Mouse (Mus musculus) bone marrow macrophage, adult 2 months (primary cell): ENCODE results near the gene Gm49369. TPM values are rescaled to one million over a fixed set of nuclear protein-coding genes. Genes with fewer than 3 reads are reported as not detected.
"Not testable (repeated sequence)": the region's sequence is repeated elsewhere in the genome, so short reads cannot be mapped to it uniquely, and the experiment has no call there.

Experiments
- H3K27ac ChIP-seq: 2 replicates; pipeline ENCODE4 v1.5.1; 2012; ENCODE audit warnings: low read depth, low read length; ENCODE audit not compliant: insufficient read depth
- H3K4me1 ChIP-seq: 2 replicates; pipeline ENCODE4 v1.6.1; 2012; ENCODE audit warnings: low read length; ENCODE audit not compliant: control insufficient read depth, insufficient read depth
- H3K4me3 ChIP-seq: 2 replicates; pipeline ENCODE4 v1.5.1; 2012; ENCODE audit warnings: mild to moderate bottlenecking, low read length, moderate library complexity; ENCODE audit not compliant: insufficient read depth
- CTCF ChIP-seq: IDR thresholded peaks from 2 replicates; pipeline ENCODE4 v1.5.1; 2012; ENCODE audit warnings: low read depth, mild to moderate bottlenecking, low read length, moderate library complexity
- POLR2A ChIP-seq: IDR thresholded peaks from 2 replicates; pipeline ENCODE4 v1.6.1; 2012; ENCODE audit warnings: mild to moderate bottlenecking, low read depth, low read length, borderline replicate concordance
- polyA plus RNA-seq: library from polyadenylated mRNA; stranded (reverse); fragments of >200 nt; gene quantifications from 2 replicates; pipeline ENCODE4 v1.2.4, GENCODE M21; 2012; ENCODE audit not compliant: missing spikeins, insufficient read depth, insufficient read length

Gene Gm49369
- polyA plus RNA-seq, 1 experiment: not detected

DNA sequence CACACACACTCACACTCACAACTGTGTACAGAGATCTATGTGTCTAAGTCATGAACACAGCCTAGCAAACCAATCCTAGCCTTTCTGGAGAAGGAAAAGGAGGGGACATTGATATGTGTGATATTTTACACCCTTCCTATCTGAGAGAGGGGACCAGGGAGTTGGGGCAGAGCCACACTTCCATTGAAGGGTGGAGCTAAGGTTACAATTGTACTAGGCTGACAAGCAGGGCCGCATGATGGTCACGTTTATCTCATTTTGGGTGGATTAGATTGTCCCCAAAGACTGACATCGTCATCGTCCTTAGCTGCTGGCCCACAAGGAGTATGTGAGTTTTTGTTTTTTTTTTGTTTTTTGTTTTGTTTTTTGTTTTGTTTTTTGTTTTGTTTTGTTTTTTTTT, 51.2 kb downstream of the Gm49369 start:
- Histone ChIP-seq H3K27ac (no peak overlapping the region), H3K4me3 (no peak overlapping the region)
- TF ChIP-seq CTCF (no peak), POLR2A (no peak)

DNA sequence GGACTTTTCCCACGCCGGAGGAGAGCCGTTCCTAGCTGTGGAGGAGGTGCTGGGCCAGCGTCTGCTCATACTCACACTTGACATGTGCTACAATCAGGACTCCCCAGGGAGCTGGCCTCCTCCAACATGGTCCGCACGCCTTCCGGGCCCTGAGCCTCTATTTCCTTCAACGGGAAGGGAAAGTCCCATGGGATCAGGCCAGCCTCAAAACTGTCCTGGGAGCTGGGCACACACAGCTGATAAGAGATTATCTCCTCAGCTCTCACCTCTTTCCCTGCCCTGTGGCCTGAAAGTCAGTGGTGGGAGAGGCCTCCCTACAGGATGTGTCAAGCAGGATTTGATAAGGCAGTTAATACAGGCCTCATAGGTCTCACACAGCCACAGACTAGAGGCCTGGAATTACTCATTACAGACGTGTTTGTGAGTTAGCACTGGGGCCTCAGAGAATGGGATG, 52.2 kb downstream of the Gm49369 start:
- no peak overlapping the region for H3K27ac ChIP-seq

More for the DNA sequence above, 51.2 kb downstream of the Gm49369 start:
- H3K4me1 ChIP-seq: no peaks in the 10 kb centered on the region

DNA sequence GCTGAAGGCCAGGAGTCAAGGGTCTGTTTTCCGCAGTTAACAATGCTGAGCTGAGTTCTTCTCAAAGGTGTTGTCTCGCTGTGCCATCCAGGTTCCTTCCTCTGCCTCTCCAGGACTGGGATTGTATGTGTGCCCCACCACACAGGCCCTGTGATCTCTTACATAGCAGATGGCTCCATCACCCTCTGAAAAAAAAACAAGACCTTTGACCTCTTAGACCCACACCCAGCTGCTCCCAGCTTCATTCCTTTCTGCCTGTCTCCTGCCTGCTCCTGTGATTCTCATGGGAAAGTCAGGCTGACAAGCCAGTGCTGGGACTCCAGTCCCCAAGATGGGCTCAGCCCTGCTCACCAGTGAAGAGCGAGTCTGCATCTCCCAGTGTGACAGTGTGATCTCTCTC, 54.0 kb downstream of the Gm49369 start:
- Histone ChIP-seq H3K27ac (no peak overlapping the region), H3K4me3 (no peak overlapping the region), H3K4me1 (no peaks in the 10 kb centered on the region)
- TF ChIP-seq POLR2A (no peak), CTCF (no peak)

More for the DNA sequence above, 52.2 kb downstream of the Gm49369 start:
- no peak overlapping the region for H3K4me3 ChIP-seq
- no peak for TF ChIP-seq CTCF
- TF ChIP-seq POLR2A: no peak
- H3K4me1 ChIP-seq: no peaks in the 10 kb centered on the region

DNA sequence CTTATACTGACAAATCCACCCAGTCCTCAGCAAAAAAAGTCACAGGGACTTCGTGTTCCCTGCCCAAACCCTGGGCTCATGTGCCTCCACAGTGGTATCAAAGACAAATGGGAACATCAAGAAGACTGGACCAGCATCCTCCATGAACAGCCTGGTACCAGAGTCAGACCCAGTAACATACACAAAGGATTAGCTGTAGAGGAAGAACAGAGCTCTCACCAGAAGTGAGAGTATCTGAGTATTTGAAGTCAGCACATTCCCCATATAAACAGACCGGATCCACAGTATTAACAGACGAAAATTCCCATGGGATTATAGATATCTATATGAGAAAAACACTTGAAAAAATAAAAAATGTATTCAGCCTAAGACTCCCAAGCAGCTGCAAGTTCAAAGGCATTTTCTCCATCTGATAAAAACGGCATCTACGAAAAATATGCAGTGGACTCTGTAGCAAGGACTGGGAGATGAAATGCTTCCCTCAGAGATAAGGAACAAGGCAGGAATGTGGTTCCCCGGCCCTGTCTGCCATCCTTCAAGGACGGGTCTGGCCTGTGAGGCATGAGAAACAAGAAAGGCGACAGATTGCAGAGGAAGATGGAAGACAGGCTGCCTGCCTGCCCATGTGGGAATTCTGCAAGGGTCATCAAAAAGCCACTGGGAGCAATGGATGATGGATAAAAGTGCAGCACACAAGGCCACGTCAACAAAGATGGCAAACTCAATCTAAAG, 55.6 kb downstream of the Gm49369 start:
- TF ChIP-seq POLR2A (no peak), CTCF (no peak)
- Histone ChIP-seq H3K4me1 (no peaks in the 10 kb centered on the region), H3K27ac (no peak overlapping the region), H3K4me3 (no peak overlapping the region)

DNA sequence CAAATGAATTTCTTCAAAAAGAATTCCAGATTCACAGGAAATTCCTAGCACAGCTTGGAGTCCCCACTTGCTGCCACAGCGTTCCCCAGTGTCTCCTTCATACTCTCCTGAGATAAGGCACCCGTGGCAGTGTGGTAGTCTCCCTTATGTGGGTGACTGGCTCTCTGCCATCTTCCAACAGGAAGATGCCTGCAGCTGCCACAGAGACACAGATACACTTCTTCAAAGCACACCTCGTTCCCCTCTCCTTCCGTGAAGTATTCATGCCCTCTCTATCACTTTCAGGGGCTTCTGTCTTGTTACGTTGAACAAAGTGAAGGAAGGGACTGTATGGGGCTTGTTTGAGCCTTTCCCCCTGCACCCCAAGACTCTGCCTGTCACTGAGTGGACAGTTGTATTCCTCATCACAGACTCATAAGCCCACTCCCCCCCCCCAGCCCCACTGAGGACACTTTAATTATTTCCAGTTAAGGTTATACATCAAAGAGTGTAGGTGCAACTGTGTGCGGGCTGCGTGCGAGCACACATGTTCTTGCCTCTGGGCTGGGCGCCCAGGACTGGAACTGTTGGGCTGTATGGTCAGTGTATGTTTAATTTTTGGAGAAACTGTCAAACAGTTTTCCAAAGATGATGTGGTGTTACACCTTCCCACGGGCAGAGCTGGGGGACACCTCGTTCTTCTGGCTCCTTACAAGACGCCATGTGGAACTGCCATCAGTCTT, 58.9 kb downstream of the Gm49369 start:
- H3K4me1 ChIP-seq: no peaks in the 10 kb centered on the region
- no peak for TF ChIP-seq POLR2A
- TF ChIP-seq CTCF: no peak
- H3K4me3 ChIP-seq: no peak overlapping the region
- H3K27ac ChIP-seq: no peak overlapping the region

DNA sequence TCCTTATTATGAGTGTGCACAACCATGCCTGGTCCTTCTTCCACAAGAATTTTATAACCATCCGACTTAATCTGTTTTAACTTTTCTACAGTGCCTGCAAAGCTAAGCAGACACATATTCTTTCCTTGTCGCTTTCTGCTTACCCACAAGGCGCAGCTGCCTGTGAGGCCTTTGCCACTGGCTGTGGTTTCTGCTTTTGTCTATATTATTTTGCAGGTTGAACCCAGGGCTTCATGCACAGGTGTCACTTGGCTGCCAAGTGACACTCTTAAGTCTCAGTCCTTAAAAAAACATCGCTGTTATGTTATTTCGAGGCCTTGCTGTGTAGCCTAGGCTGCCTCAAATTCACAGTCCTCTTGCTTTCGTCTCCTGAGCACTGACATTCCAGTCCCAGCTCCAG, 59.8 kb downstream of the Gm49369 start:
- Histone ChIP-seq H3K4me1 (no peaks in the 10 kb centered on the region), H3K27ac (no peak overlapping the region)

DNA sequence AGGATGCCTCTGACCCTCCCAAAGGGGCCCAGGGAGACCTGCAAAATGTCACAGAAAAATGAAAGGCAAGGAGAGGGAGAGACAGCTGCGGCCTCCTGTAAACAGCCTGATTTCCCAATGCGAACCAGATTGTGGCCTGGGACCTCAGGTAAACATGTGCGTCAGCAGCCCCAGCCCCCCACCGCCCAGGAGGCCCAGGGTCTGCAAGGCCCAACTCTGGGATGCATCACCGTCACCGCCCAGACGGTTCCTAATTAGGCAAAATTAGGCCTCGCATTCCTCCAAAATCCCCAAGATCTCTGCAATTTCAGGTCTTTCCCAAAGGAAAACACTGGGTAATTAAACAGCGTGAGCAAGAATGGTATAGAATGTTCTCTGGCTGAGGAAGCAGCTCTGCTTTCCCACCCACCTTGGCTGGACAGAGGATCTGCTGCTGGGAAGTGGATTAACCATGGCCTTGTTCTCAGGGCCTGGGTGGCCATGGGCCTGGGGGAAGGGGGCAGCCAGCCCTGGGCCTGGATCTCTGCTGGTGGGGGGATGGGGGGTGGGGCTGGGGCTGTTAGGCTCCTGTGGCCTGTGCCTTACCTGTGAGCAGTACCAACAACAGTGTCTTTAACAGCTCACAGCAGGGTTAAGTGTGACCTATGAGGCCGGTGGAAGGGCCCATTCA, 60.7 kb downstream of the Gm49369 start:
- not testable (repeated sequence) for H3K4me3 ChIP-seq, H3K4me1 ChIP-seq, H3K27ac ChIP-seq

More for the DNA sequence above, 59.8 kb downstream of the Gm49369 start:
- TF ChIP-seq CTCF (no peak), POLR2A (no peak)
- no peak overlapping the region for H3K4me3 ChIP-seq

Other genes with a start within 250 kb of the Gm49369 start
- not detected in 2 replicates for gene Gm39115, start 246.6 kb downstream of the Gm49369 start, polyA plus RNA-seq
- gene Gm45337, start 238.1 kb downstream of the Gm49369 start, polyA plus RNA-seq: not detected in 2 replicates
- gene Gm29735, start 225.6 kb downstream of the Gm49369 start, polyA plus RNA-seq: not detected in 2 replicates
- gene Gm4553, start 216.9 kb downstream of the Gm49369 start, polyA plus RNA-seq: not detected in 2 replicates
- gene Krtap5-2, start 206.7 kb downstream of the Gm49369 start, polyA plus RNA-seq: not detected in 2 replicates
- gene Gm10153, start 192.3 kb downstream of the Gm49369 start, polyA plus RNA-seq: not detected in 2 replicates
- gene Krtap5-3, start 181.3 kb downstream of the Gm49369 start, polyA plus RNA-seq: not detected in 2 replicates
- not detected in 2 replicates for gene Gm7579, start 170.8 kb downstream of the Gm49369 start, polyA plus RNA-seq
- not detected in 2 replicates for gene Krtap5-5, start 152.7 kb downstream of the Gm49369 start, polyA plus RNA-seq
- gene Gm40460, start 141.6 kb downstream of the Gm49369 start, polyA plus RNA-seq: not detected in 2 replicates
- gene Gm2431, start 124.3 kb downstream of the Gm49369 start, polyA plus RNA-seq: not detected in 2 replicates
- not detected in 2 replicates for gene Gm4559, start 108.3 kb downstream of the Gm49369 start, polyA plus RNA-seq
- not detected in 2 replicates for gene Krtap5-1, start 85.5 kb downstream of the Gm49369 start, polyA plus RNA-seq
- not detected in 2 replicates for gene Krtap5-4, start 79.1 kb downstream of the Gm49369 start, polyA plus RNA-seq
- 0.59 TPM in 1 of 2 replicates, not detected in the other for gene Ifitm10, start 8.9 kb downstream of the Gm49369 start, polyA plus RNA-seq
- gene Ctsd, start 5.4 kb upstream of the Gm49369 start, polyA plus RNA-seq: 2,800 and 3,060 TPM in 2 replicates
- gene Syt8, start 52.2 kb upstream of the Gm49369 start, polyA plus RNA-seq: 5.6 TPM in 2 replicates
- gene Tnni2, start 59.1 kb upstream of the Gm49369 start, polyA plus RNA-seq: 10.2 and 13.8 TPM in 2 replicates
- gene Lsp1, start 78.1 kb upstream of the Gm49369 start, polyA plus RNA-seq: 320 and 327 TPM in 2 replicates
- 5.1 and 6.0 TPM in 2 replicates for gene Tnnt3, start 116.2 kb upstream of the Gm49369 start, polyA plus RNA-seq
- 27.2 and 47.3 TPM in 2 replicates for gene Mrpl23, start 150.0 kb upstream of the Gm49369 start, polyA plus RNA-seq